In genomic region chr6:13592729-13593345, GRCm38 (mm10) we compare ENCODE assay signal across 1 mouse cellular context.
TF ChIP-seq lines count a peak whose summit lies in the region.

No protein-coding gene starts in this region.

TF ChIP-seq in MEL, 35 proteins besides CTCF, POLR2A, EP300 and RAD21 (continued from another document):
- TF ChIP-seq POLR2AphosphoS5 (IDR thresholded peaks at IDR 0.05; ENCODE audit: borderline replicate concordance, low read depth, low read length) (no peak), GATA1 (IDR thresholded peaks at IDR 0.05; ENCODE audit: low read depth, low read length) (peak; percentile 63), ZC3H11A (IDR thresholded peaks at IDR 0.05; ENCODE audit: low read depth, low read length) (no peak), MEF2A (IDR thresholded peaks at IDR 0.05; ENCODE audit: extremely low read depth, insufficient replicate concordance, low read depth, low read length, poor library complexity, severe bottlenecking) (peak; percentile 81; the same call in 1 of the 2 replicates), RCOR1 (IDR thresholded peaks at IDR 0.05; ENCODE audit: low read depth, low read length) (0 out of 2 replicates have a peak, but pooled peaks have one; percentile 37), MAX (IDR thresholded peaks at IDR 0.05; ENCODE audit: low read length) (no peak), CHD2 (IDR thresholded peaks at IDR 0.05; ENCODE audit: low read length) (no peak), ETS1 (IDR thresholded peaks at IDR 0.05; ENCODE audit: low read depth, low read length) (peak; percentile 58; the same call in 1 of the 2 replicates)
